Mouse (Mus musculus) urinary bladder, adult 18-20 months (tissue): ENCODE data around the gene Akap2.

Source experiments
- DNase-seq, 2 experiments: peaks; one replicate each; pipeline ENCODE4 v3.0.0; 2022; ENCODE audit warnings: low spot score in 2 of 2, mixed read lengths in 2 of 2

Akap2 gene

GRCm38 (mm10) chr4:57755085-57755484 is 37.6 kb downstream of the Akap2 start:
- no peak for DNase-seq

DNA sequence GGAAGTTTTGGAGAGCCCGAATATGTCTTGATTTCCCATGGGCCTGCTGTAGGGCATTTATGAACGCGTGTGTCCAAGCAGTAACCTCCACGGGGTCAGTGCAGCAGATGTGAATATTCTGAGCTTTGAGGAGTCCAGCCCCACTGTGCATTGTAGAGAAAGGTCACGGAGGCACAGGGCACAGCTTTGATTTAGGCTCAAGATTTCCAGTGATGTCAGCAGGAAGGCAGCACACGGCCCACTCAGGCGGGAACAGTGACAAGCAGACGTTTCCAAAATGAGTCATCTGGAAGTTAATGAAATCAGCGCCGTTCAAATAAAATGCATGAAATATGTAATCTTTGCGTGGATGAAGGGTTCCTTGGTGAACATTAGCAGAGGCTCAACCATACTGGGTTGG is 40.5 kb downstream of the Akap2 start:
- DNase-seq, result no peak

- no peak for DNase-seq
Measured at GRCm38 (mm10) chr4:57762424-57762823, 45.0 kb downstream of the Akap2 start.

DNA sequence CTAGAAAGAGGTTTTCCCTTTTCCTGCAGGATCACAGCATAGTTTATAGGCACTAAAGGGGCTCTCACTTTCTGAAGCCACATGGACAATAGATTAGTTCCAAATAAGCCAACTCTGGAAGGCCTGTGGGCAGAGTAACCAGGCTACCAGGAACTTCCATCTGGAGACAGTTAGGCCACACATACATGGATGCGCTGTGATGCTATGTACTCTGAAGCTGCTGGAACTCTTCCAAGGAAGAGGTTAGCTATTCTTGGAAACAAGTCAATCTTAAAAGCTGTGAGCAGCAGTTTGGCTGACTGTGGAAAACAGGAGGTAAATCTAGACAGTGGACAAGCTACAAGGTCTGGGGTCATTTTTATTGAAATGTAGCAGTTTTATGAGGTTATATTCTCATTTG is 46.9 kb downstream of the Akap2 start:
- DNase-seq, result no peak

DNA sequence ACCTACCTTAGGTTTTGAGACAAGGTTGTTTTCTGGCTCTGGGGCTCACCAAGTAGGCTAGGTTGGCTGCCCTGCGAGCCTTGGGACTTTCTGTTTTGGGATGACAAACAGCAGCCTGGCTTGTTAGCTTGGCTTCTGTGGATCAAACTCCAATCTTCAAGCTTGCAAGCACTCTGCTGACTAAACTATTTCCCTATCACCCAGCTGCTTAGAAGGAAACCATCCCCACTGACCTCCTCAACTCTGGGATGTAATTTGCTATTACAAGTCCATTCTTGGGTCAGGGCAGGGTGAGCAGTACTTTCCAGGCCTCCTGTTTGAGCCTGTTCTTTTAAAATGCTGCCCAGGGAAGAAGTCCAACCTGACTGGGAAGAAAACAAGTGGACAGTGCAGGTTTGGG is 47.5 kb downstream of the Akap2 start:
- DNase-seq, result no peak

GRCm38 (mm10) chr4:57765806-57766205 is 48.3 kb downstream of the Akap2 start:
- DNase-seq, result no peak

- DNase-seq, result no peak
Measured at GRCm38 (mm10) chr4:57769007-57769406, 51.5 kb downstream of the Akap2 start.

- no peak for DNase-seq
Measured at GRCm38 (mm10) chr4:57770185-57770823, 52.8 kb downstream of the Akap2 start.

DNA sequence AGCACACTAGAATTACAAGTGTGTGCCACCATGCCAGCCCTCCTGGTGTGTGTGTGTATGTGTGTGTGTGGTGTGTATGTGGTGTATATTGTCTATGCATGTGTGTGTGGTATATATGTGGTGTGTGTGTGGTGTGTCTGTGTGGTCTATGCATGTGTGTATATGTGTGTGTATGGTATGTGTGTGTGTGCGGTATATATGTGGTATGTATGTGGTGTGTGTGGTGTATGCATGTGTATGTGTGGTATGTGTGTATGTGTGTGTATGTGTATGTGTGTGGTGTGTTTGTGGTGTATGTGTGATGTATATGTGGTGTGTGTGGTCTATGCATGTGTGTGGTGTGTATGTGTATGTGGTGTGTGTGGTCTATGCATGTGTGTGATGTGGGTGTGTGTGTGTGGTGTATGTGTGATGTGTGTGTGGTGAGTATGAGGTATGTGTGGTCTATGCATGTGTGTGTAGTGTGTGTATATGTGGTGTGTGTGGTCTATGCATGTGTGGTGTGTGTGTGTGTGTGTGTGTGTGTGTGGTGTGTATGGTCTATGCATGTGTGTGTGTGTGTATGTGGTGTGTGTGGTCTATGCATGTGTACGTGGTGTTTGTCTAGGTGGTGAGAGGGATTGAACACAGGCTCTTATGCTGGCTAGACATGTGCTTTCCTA is 54.2 kb downstream of the Akap2 start:
- no peak for DNase-seq

DNA sequence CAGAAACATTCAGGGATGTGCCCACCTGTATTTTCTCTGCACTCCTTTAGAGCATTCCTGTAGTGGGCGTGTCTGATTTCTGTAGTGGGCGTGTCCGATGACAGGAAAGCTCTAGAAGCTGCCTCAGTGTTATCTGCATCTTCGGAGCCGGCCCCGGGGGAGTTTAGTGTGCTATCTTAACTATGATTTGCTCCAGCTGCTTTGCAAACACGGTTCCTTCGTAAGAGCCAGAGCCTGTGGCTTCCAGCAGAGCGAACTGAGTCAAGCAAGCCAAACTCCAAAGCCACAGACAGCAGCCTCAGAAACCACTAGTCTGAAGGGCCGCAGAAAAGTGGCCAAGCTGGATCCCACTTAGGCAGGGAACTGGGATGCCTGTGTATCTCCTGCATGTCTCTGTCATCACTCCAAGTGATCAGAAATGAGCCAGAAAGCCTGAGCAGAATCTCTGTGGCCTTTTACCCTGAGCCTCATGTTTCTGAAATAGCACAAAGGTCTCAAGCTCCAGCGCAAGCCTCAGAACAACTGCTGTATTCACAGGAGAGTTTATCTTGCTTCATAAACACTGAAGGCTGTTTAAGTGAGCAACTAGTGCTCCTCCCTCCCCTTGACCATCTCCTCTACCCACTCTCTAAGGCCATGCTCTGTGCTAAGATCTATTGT is 55.5 kb downstream of the Akap2 start:
- DNase-seq, result peak in 1 of 2 experiments; percentile 54

DNA sequence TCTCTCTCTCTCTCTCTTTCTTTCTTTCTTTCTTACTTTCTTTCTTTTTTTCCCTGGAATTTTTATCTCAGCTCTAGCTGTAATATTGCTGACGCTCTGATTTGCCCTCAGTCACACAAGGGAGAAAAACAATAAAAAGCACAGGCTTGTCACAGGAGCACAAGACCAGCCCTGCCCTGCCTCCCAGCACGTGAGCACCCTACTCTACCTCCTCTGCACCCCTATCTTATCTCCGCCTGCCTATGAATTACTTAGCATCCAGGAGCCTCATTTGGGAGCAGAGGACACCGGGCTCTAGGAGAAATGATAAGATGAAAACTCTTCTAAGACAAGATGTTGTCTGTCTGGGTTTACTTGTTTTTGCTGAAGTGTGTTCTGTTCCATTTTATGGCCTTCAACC is 57.1 kb downstream of the Akap2 start:
- no peak for DNase-seq

- DNase-seq, result no peak
Measured at GRCm38 (mm10) chr4:57775582-57775981, 58.1 kb downstream of the Akap2 start.

- no peak for DNase-seq
Measured at GRCm38 (mm10) chr4:57780403-57780802, 62.9 kb downstream of the Akap2 start.

DNA sequence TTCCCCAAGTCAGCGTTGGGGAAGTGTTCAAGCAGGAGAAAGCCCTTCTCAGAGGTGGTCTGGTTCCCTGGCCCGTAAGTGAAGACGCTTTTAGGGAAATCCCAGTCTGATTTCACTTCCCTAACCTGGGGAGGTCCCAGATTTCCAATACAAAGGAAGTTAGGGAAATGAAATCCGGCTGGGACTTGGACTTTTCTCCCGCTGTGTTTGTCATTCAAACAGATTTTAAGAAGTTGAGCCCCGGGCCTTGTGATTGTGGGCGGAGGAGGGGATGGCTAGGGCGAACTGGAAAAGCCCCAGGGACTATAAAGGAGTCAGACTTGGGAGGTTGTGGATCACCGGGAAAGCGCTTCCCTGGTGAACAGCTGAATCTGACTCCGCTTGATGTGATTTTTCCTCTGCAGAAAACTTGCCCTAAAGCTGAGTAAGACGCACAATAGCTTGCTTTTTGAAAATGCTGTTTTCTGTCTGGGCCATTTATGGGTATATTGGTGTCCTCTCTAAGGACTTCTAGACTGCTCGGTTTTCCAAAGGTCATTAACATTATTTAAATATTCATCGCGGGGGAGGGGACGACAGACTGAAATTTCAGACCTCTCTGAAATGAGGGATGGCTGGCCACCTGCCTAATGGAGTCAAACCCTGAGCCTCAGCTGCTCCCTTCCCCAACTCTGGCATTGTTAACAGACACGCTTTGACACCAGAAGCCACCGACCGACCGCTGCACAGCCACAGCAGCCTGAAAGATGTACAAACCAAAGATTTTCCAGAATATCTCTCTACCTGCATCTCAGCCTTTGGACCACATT is 63.6 kb downstream of the Akap2 start:
- DNase-seq, result no peak

- peak; percentile 45 to 52 for DNase-seq
Measured at GRCm38 (mm10) chr4:57781994-57782393, 64.5 kb downstream of the Akap2 start.

- no peak for DNase-seq
Measured at GRCm38 (mm10) chr4:57782549-57783390, 65.3 kb downstream of the Akap2 start.

- DNase-seq, result no peak
Measured at GRCm38 (mm10) chr4:57783391-57783770, 65.9 kb downstream of the Akap2 start.

DNA sequence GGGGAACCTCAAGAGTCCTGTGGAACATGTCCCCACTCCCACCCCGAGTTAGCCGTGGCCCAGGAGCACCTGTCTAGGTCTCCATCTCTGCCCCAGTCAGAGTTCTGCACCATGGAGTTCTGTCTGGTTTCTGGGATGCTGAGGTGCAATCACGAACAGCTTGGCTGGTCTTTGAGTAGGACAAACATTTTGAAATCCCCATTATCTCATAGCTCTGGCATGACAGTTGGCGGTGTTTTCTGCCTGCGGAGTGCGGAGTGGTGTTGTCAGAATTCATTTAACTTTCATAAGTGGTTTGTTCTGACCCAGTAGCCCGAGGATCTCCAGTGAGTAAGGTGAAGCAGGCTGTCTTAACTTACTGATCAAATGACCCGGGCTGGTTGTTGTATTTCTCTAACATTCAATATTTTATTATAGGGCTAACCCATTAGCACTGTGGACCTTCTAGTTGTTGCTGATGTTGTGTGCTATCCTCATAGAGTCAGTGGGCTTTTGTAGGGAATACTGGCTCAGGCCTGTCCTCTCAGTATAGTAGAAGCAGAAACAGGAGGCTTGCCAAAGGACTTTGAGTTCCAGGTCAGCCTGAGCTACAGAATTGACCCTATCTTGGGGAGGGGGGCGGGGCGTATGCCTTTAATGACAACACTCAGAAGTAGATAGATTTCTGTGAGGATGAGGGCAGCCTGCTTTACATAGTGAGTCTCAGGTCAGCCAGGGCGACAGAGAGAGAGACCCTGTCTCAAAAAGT is 66.6 kb downstream of the Akap2 start:
- peak in 1 of 2 experiments; percentile 50 for DNase-seq

DNA sequence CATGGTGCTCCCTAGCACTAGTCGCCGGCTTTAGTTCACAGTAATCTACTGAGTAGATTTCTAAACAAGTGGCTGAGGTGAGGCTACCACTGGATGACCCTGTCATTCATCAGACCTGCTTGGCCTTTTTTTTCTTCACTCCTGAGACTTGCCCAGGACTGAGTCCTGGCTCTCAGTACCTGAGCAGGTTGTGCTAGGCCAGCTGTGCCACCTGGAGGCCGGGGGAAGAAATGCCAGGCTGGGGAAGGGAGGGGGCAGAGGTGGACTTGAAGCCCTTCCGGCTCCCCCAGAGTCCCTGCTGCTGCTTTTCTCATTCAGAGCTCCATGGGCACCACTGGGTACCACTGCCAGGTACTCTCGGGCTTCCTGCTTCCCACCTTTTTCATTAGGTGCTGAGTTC is 71.3 kb downstream of the Akap2 start:
- no peak for DNase-seq

DNA sequence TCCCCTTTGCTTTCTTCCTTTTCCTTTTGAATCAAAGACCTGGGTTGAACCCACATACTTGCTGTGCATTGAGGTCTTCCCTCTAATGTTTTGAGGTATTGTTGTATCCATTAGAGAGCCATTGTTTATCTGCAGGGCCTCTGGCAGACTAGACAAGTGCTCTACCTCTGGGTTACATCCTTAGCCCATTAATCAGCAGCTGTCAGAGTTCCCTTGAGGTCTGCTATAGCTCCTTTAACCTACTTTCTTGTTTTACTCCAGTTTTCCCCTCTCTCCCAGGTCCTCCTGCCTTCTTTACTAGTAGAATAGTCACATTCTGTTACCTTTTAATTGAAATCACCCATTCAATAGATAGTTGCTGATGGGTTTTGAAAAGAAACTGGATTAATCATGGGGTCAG is 71.7 kb downstream of the Akap2 start:
- DNase-seq, result no peak

GRCm38 (mm10) chr4:57793989-57794388 is 76.5 kb downstream of the Akap2 start:
- no peak for DNase-seq
